Mouse (Mus musculus): ENCODE measurements around the gene Car9.
A peak's percentile ranks its signal among the peaks of the same experiment; 100 is the strongest.
"Not testable (repeated sequence)": the region's sequence is repeated elsewhere in the genome, so short reads cannot be mapped to it uniquely, and the experiment has no call there.

The Car9 gene

GRCm38 (mm10) chr4:43528487-43528886, 21.7 kb downstream of the Car9 start:
- no peak for DNase-seq (ENCODE audit: low read depth)

GRCm38 (mm10) chr4:43530081-43530501, 23.3 kb downstream of the Car9 start:
- no peak for DNase-seq (ENCODE audit: low read depth)

DNA sequence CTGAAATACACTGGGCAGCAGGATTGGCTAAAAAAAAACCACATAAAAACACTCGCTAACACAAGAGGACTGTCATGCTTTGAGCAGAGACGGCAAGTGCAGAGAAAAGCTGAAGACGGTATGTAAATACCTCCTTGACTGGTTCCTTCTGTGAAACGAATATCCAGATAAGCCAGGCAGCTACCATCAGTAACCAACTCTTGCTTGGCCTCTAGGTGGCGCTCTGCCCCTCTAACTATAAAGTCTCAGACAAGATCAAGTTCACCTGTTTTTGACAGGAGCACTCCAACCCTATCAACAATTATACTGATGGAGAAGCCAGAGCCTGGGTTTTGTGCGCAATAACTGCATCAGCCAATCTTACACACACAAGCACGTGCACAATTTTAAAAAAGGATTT, 23.8 kb downstream of the Car9 start:
- DNase-seq (ENCODE audit: low read depth): peak; percentile 85

DNA sequence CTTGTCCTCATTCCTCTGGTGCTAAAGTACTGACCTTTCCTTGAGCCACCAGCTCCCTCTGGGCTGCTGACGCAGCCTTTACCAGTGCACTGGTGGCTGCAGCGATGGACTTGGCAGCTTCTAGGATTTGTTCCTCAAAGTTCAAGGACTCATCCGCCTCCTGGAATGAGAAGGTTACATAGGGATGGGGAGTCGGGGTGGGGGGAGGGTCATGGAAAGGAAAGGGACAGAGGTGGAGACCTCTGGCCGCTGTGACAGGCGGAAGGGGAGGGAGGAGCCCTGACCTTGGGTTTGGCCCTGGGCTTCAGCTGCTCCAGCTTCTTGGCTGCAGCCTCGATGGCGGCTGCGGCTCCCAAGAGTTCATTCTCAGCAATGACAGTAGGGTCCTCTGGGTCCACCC, 26.5 kb downstream of the Car9 start:
- no peak for DNase-seq (ENCODE audit: low read depth)

DNA sequence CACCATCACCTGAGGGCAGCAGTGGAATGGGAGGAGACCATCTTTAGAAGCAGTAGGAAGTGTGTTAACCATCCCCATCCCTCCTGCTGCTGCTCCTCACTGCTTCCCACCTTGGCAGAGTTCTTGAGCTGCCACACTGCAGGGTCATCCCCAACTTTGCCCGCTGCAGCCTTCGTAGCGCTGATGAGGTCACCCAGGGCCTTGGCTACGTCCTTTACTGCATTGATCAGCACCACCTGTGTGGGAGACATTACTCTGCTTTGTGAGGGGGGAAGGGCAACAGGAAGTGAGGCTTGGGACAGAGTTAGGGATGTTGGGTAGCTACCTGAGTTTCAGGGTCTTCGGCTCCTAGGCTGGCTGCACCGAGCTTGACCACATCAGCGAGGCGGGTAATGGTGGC, 28.9 kb downstream of the Car9 start:
- no peak for DNase-seq (ENCODE audit: low read depth)

GRCm38 (mm10) chr4:43536031-43536430, 29.3 kb downstream of the Car9 start:
- no peak for DNase-seq (ENCODE audit: low read depth)

DNA sequence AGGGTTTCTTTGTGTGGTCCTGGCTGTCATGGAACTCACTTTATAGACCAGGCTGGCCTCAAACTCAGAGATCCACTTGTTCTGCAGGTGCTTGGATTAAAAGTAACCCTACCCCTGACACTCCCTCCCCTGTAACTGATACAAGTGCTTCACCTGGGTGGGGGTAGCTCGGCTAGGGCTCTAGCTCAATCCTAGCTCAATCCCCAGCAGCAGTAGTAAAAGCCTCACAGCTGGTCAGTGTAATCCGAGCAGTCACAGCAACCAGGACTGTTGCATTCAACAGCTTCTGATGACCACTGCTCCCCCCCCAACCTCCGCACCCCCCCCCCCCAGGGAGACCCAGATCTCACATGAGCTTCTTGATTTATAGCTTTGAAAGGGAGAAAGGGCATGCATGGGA, 35.3 kb downstream of the Car9 start:
- DNase-seq (ENCODE audit: low read depth): no peak

DNA sequence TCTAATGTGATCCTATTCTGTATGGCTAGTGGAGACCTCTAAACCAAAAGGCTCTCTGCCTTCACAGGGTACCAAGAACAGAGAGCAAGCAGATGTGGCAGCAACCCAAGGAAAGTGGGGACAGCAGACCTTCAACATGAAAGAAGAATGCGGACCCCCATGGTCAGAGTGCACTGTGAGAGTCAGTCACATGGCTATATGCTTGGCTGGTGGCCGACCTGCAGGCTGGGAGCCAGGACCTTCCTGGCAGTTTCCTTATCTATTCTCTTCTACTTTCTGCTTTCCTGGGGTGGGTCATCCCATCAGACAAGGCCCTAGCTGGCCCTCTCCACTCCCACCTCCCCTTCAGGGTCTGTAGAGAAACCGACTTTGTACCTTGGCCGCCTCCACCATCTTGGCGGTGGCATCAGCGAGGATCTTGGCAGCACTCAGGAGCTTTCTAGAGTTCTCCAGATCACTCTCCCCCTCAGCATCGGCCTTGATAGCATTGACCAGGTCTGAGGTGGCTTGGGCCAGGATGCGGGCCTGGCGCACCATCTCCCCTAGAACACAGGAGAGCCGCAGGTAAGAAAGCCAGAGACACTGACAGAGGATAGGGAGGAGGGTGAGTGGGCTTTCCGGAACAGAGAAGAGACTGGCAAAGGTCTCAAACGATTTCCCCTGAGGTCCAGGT, 39.7 kb downstream of the Car9 start:
- no peak for DNase-seq (ENCODE audit: low read depth)

DNA sequence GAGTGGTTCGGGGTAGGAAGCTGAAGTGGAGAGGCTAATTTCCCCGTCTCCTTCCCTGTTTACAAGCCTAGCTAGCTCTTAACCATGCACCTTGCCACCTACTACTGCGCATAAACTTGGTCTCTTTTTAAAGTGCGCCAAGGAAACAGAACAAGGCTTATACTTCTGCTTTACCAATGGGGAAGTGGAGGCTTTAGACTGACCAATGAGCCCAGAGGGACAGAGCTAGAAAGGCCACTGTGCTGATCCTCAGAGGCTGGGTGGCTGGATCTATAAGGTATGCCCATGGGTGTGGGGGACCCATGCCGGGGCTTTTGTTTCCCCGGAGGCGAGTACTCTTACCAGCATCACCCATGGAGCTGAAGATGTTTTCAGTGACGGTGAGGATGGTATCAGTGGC, 40.4 kb downstream of the Car9 start:
- no peak for DNase-seq (ENCODE audit: low read depth)

DNA sequence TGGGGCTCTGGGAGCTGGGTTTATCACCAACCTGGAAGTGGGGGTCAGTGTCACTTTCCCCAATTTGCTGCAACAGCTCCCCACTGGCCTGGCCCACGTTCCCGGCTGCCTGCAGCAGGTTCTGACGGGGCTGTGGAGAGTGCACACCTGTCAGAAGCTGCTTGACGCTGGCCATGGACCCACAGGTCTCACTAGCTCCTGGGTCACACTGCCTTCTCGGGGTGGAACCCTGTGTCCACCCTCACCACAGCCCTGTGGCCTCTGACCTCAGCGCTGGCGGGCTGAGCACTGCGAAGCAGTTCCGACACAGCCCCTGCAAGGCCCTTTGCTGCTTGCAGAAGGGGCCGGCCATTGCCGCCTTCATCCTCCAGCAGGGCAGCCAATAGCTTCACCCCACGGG, 42.3 kb downstream of the Car9 start:
- DNase-seq (ENCODE audit: low read depth): no peak

- DNase-seq (ENCODE audit: low read depth): not testable (repeated sequence)
Observed at GRCm38 (mm10) chr4:43551854-43552253, 45.1 kb downstream of the Car9 start.

DNA sequence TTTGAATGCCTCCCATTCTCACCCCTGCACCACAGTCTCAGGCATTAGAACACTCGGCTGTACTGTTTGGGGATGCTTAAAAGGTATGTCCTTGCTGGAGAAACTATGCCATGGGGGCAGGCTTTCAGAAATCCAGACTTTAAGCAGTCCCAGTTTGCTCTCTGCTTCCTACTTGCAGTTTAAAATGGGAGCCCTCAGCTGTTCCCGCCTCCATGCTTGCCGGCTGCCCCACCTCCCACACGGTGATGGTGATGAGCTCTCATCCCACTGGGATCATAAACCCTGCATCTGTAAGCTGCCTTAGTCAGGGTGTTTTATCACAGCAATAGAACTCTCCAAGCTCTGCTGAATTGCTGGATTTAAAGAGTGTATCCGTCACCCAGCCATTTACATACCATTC, 45.7 kb downstream of the Car9 start:
- DNase-seq (ENCODE audit: low read depth): no peak

- no peak for DNase-seq (ENCODE audit: low read depth)
Observed at GRCm38 (mm10) chr4:43553891-43554290, 47.1 kb downstream of the Car9 start.

DNA sequence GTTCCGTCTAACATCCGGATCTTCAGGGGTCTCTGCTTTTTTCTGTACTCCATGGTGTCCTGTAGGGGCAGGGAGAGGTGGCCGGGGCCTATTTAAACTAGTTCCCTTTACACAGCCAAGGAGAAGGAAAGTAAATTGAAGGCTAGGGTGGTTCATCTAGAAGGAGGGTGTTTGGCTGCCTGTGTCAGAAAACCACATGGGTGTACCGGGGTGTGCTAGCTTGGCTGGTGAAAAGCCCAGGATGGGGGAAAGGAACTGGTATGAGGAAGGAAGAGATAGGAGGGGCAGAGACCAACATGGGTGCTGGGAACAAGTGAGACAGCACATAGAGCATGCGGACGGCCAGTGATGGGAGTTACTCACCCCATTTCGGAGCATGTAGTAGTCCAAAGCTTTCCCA, 49.2 kb downstream of the Car9 start:
- DNase-seq (ENCODE audit: low read depth): no peak

DNA sequence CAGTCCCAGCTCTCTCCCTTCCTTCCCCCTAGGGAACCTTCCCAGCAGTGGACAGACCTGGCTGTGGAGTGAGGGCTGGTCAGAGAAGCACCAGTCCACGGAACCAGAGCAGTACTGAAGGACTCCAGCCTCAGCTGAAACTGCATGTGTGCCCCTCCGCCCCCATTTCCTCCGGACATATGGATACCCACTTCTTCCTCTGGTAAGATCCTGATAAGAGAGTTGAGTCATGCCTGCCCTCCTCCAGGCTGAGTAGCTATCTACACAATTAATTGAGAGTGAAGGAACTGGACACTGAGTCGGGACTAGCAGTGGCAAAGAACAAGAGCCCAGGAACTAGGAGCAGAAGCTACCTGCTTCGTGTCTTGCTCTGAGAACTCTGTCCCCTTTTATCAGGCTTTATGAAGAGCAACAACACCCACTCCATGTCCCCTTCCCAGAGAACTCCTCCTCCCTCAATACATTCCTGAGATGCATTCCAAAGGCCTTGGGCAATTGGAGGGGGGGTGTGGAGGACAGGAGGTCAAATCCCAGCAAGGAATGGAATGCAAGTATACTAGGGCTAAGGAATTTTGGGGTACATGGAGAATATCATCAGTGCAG, 51.4 kb downstream of the Car9 start:
- no peak for DNase-seq (ENCODE audit: low read depth)

DNA sequence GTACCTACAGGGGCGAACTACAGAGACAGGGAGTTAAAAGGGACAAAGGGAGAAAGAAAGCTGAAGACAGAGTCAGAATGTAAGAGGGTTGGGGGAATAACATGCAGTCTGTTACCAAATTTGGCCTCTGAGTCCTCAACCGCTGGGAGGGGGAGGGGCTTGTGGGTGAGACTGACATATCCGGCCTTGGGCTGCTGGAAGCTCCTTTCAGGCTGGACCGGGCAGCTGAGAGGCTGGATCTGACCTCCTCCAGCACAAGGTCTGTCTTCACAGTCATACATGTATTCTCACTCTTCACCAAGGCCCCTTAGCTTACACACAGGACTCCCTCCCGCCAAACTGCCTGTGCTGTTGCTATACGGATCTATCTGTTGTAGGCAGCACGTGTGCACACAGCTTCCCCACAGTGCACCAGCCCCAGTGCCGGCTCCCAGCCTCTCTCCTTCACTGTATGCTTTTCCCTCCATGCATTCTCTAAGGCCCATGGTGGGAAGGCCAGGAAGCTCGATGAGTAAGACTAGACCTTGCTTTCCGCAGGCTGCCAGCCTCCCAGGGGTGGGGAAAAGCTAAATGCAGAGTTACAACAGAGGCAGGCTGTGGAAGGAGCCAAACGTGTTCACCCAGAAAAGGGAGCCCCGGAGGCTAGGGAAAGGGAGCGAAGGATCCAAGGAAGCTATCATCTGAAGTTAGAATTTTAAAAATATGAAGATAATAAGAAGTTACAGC, 52.0 kb downstream of the Car9 start:
- DNase-seq (ENCODE audit: low read depth): no peak

GRCm38 (mm10) chr4:43559519-43560242, 52.9 kb downstream of the Car9 start:
- no peak for DNase-seq (ENCODE audit: low read depth)

GRCm38 (mm10) chr4:43560243-43560611, 53.5 kb downstream of the Car9 start:
- no peak for DNase-seq (ENCODE audit: low read depth)

DNA sequence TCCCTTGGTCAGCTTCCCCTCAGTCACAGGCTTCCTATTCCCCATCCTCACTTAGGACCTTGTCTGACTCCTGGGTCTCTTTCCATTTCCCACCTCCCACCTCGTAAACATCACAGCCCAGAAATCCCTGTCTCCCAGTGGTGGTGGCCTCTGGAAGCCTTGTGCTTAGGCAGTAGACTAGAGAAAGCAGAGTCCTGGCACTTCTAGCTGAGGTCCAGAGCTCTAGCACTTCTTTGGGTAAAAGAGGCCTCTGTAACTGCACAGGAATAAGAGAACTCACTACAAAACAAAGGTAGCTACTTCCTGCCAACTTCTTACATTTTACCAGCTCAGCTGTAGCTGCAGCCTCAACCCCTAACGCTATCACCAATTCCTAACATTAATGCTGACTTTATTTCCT, 54.2 kb downstream of the Car9 start:
- no peak for DNase-seq (ENCODE audit: low read depth)

- DNase-seq (ENCODE audit: low read depth): no peak
Observed at GRCm38 (mm10) chr4:43561436-43561996, 54.8 kb downstream of the Car9 start.

DNA sequence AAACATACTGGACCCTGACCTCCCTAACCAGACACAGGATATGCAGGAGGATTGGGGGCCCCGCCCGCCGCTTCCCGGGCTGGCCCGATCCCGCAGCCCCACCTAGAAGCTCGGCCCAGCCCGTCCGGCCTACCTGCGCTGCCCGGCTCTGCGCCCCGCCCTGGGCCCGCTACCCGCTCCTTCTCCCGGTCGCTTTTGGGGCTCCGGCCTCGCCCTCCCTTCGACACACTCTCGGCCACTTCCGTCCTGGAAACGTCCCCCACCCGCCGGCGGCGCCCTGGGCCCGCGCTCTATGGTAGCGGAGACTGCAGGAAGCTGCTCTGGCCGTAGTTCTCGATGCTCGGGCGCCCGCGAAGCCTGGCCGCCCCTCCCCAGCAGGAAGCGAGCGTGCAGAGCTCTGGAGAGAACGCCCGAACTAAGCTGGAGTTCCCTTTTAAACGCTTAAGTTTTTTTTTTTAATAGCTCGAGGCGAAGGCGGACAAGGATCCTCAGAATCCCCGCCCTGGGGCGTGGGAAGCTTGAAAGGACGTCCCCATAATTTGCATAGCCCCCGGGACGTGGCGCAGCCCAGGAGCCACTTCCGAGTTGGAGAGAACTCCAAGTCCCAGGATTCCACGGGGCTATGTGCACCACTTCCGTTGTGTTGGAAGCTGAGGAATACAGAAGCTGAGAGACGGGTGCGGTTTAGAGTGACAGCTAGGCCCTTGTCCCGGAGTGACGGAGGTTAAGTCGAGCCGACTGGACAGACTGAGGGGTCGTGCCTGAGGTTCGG, 55.4 kb downstream of the Car9 start, which contains the start of the genes Creb3 and Tln1:
Creb3 (plus strand) TSS at position 336 of the 772 bp plus-strand sequence.
Tln1 (minus strand) TSS at position 695 of the 772 bp plus-strand sequence.
- peak; percentile 98 for DNase-seq (ENCODE audit: low read depth)
